Mouse (Mus musculus): ENCODE results near the gene Tmem165.

Tmem165 gene

DNA sequence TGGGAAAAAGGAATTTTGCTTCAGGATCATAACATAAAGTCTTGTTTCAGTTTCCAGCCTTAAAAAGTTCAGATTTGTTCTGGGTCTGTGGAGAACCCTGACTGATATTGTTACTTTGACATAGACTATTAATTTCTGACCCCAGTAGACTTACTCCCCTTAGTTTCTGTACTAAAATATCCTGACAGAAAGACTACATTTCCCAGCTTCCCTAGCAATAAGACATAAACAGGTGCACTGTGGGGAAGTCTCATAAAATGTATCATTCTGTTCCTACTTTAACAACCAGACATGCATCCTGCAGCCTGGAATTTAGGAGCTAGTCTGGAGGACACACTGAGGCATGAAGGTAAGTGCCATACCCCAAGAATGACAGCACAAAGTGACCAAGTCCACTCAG is 12.6 kb upstream of the Tmem165 start:
- no peak for DNase-seq (ENCODE audit: low spot score in 2 of 2)

DNA sequence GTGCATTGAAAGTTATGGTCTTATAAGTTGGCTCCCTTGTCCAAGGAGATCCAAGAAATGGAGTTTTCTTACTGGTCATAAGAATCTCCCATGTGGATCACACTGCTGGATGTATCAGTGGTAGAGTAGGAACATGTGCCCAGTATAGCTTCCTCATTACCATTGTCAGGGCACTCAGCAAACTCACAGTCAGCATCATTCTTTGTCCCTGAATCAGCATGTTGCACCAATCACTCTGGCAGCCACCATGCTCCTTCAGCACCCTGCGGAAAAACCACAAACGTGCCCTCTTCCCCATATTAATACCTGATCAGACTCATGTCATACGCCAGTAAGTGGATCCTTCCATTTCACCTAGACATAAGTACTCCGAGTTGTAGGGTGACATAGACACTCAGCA is 8.6 kb upstream of the Tmem165 start:
- no peak for DNase-seq (ENCODE audit: low spot score in 2 of 2)

DNA sequence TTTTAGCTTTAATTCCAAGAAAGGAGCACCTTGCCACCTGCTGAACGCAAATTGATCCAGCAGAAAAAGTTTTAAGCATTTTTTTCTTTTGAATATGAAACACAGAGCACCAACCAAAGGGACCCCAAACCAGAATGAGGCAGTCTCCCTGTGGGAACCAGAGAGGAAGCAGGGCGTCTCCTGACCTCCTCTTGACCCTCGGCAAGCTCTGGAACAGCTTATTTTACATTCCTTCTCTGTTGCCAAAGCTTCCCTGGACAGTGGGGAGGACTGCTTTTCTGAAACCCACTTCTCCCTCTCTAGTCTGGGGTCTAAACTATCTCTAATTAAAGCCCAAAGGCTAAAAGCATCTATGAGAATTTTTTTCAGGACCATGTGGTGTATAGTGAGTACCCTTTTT is 7.3 kb upstream of the Tmem165 start:
- DNase-seq (ENCODE audit: low spot score in 2 of 2) = no peak

DNA sequence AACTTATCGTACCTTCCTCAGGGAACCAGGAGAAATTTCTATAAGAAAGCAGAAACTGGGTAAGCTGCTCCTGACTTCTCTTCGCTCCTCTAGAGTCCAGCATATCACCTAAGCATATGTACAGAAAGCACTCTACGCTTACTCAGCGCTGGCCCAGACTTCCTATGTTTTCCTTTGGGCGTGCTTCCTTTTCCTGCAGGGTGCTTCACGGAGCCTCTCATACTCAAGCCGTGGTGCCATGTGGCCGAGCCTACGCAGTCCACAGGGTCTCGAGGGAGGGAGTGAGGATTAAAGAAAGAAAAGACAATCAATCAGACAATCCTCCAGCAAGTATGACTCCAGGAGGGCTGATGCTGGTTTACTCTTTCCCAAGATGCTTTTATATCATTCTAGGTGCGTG is 6.8 kb upstream of the Tmem165 start:
- DNase-seq (ENCODE audit: low spot score in 2 of 2) = no peak

DNA sequence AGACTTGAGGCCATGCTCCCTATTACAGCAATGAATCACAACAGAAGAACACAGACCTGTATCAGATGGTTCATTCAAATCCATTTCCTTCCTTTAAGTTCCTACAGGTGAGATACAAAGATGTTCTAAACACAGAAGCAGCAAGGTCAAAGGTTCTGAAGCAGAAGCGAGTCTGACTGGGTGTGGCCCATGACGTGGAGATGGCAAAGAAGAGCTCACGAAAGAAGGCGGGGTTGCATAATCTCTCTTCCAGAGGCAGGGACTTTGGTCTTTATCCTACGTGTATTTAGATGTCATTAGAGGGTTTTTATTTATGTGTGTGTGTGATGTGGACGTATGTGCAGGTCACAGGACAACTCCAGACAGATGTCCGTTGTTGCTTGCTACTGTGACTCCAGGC is 6.0 kb upstream of the Tmem165 start:
- no peak for DNase-seq (ENCODE audit: low spot score in 2 of 2)

DNA sequence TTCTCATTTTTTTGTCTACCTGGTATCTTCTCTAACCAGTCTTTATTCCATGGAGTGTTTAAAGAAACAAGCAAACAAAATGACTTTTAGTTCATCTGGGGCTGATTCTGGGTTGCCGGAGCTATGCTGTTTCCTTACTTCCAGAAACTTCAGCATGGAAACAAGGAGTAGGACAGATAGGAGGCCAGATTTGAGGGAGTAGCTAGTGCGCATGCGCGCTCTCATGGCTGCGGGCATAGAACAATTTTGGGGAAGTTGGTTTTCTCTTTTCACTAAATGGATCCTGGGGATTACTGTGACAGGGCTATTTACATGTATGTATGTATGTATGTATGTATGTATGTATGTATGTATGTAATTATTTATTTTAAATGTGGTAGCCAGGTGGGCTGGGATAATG is 4.5 kb upstream of the Tmem165 start:
- DNase-seq (ENCODE audit: low spot score in 2 of 2) = no peak

DNA sequence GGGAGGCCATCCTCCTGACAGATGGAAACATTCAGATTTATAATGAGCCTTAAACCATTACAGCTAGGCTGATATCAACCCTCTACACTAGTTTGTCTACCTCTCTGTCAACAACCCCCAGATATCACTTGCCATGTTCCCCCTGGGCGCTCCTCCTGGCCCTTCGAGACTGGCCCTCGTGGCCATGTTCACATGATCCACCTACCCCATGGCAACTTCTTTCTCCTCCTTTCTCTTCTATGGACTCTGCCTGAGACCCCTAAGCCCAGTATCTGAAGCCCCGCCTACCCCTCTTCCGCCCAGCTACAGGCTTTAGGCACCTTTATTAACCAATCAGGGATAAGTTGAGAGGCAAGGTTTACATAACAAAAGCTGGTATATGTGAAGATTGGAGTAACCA is 3.9 kb upstream of the Tmem165 start:
- no peak for DNase-seq (ENCODE audit: low spot score in 2 of 2)

DNA sequence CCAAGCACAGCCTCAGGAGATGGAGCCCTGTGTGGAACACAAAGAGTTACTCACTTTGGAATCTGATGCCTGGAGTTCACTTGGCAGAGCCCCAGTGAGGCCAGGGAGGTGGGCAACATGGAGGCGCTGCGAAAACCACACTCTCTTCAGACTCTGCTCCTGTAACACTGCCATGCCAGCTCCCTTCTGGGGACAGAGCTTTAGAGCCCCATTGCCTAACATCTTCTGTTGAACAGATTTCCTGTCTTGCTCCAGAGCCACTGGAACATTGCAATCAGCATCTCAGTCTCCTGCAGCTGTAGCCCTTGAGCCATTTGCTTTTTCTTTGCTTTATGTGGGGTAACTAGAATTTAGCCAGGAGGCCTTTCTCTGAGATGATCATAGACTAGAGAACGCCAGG is 1.4 kb upstream of the Tmem165 start:
- DNase-seq (ENCODE audit: low spot score in 2 of 2) = no peak

DNA sequence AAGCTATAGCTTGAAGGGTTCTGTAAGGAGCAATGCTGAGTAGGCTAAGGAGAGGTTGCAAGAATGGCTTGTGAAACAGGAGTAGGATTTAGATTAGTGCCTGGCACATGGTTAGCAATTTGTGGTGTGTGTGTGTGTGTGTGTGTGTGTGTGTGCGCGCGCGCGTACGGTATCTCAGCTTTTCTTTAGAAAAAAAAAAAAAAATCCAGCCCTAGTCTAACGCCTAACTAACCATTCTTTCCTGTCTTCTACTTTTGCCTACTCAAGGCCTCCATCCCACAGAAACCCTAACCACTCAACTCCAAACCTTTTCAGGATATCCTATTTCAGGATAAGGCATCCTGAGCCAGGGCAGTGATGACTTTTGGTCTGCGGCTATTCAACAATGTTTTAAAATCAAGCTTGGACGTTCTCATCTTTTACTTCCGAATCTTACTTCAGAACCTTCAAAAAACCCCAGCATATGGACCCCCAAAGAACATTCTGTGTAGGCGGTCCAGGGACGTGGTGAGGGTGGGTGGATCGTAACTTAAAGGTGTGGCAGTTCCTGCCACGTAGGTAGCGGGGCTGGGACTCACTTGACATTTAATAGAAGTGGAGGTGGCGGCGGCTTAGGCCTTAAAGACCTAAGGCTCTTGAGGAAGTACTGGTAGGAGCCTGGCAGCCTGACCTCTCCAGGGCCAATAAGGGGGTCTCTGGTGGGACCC is 484 bp upstream of the Tmem165 start:
- no peak for DNase-seq (ENCODE audit: low spot score in 2 of 2)

DNA sequence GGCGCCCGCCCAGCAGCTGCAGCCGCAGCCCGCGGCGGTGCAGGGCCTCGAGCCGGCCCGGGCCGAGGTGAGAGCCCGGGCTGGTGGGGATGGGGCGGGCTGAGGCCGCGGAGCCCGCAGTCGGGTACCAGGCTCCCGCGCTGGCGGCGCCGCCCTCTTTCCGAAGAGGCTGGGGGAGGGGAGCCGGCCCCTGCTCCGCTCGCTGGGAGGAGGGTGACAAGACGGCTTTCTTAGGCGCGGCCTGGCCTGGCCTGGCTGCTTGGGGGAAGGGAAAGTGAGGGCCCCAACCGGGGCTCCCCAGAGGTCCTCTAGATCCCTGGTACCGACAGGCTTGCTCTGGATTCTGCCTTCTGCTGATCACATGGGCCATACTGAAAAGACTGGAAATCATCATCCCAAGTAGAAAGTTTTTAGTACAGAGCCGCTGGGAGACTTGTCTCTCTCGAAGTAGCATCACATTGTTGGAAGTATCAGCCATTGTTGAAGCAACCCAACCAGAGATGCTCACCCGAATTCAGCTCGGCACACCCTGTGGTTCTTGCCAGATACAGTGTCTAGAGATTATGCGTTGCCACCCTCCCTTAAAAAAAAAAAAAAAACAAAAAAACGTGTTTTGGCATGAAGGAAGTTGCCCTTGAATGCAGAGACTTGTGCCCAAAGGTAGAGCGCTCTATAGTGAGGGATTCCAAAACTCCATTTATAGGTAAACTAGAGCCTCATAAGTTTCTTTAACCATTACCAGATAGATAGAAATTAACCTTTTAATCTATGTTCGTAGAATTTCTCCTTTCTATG is 803 bp downstream of the Tmem165 start:
- DNase-seq (ENCODE audit: low spot score in 2 of 2) = peak; percentile 20 to 43

DNA sequence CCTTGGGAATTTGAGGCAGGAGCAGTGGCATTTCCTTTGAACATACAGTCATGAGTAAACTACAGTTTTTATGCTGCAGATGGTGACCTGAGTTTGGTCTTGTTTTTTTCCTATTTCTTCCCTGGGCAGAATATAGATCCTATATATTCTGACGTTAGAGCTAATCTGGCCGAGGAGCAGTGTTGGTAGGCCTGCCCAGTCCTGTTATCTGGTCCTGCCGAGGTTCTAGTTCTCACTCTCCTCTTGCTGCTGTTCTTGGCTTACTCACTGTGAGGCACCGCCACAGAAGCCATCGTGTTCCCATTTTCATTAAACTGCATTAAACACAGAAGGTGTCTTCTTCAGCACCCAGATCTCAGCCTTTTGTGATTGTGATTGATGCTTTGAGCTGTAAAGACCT is 4.2 kb downstream of the Tmem165 start:
- DNase-seq (ENCODE audit: low spot score in 2 of 2) = no peak

DNA sequence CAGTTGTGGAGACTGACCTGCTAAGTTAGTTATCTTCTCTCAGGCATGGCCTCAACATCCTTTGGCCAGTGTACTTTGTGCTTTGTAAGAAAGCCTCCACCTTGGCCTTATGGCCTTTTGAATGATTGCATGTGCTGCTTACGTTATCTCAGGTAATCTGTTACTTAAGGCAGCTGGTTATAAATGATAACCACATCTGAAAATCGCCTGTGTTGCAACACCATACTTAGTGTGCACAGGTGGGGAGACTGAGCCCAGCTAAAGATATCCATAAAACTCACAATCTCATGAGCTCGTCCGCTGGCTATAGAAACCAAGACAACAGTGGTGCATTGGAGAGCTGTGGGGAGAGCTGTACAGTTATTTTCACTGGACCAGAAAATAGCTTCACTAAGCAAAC is 6.9 kb downstream of the Tmem165 start:
- DNase-seq (ENCODE audit: low spot score in 2 of 2) = no peak

DNA sequence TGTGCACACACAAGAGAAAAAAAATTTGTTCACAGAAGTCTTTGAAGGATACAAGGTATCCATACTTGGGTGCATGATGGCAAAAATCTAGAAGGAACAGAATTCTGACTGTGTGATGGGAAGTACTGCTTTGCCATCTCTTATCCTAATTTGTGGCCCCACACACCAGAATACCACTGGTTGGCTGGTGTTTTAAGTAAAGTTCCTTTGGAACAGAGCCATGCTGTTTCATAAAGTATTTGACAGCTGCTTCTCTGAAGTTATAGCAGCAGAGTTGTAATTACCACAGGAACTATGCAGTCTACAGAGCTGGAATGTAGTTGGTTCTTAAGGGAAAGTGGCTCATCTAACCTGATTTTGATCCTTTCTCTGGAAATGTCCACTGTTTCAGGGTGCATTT is 9.4 kb downstream of the Tmem165 start:
- DNase-seq (ENCODE audit: low spot score in 2 of 2) = no peak

DNA sequence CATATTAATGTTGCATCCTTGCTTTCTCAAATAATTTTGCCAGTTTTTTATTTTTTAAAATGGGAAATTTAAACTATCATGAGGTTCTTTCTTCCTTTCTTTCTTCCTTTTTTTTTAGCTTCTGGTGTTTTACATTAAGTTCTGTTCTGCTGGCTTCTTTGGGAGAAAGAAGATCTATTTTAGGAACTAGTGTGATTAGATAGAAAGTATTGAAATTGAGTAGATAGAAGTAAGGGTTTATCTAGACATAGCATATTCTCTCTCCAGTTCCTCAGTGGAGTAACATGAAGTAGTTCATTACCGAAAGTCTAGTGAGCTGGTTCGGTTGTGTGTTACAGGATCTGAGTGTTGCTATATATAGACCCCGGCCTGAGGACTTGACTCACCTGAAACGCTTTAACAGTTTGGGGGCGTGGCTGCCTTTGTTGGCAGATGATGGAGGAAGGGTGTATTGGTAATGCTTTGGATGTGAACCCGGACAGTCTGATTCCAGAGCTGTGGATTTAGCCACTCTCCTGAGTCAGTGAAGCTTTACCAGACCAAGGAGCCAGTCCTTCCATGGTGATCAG is 10.8 kb downstream of the Tmem165 start:
- DNase-seq (ENCODE audit: low spot score in 2 of 2) = no peak

DNA sequence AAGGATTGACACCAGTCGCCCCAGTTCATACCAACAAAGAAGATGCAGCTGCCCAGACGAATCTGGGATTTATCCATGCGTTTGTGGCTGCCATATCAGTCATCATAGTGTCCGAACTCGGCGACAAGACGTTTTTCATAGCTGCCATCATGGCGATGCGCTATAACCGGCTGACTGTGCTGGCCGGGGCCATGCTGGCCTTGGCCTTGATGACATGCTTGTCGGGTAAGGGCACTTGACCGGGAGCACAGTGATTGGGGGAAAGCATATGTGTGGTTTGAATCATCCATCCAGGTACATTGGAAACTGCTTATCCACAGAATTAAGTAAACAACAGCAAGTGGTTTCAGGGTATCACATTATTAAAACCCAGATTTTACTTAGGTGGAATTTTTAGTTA is 15.7 kb downstream of the Tmem165 start:
- no peak for DNase-seq (ENCODE audit: low spot score in 2 of 2)

DNA sequence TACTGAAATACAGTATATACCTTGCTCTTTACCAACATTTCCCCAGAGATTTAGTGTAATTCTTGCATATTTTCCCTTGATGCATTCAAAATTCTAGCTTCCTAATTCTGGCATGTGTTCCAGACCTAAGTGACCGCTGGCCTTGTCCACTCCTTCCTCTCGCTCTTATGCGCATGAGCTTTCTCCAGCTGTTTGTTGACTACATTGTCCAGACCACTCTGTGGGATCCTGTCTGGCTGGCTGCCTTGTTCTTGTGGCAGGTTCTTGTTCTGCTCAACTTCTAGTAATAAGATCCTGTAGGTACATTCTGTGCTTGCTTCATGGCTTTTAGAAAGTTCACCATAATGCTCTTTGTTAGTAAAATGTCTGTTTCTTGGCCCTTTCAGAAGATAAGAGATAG is 19.5 kb downstream of the Tmem165 start:
- DNase-seq (ENCODE audit: low spot score in 2 of 2) = no peak

DNA sequence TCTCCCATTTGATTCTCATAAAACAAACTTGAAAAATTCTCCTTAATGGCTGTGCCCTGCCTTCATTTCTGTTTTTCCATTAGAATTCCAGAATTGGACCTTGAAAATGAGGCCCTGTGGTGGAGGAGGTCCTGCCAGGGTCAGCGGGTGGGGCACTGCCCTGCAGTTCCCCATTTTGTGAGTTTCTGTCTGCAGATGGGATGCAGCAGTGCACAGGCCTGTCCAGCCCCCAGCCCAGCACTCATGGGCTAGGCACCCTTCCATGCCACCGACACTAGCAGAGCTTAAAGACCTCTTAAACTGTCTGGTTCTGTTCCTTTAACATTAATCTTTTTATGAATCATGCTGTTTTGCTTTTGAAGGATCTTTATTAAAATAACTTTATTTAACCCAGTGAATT is 22.2 kb downstream of the Tmem165 start:
- no peak for DNase-seq (ENCODE audit: low spot score in 2 of 2)

DNA sequence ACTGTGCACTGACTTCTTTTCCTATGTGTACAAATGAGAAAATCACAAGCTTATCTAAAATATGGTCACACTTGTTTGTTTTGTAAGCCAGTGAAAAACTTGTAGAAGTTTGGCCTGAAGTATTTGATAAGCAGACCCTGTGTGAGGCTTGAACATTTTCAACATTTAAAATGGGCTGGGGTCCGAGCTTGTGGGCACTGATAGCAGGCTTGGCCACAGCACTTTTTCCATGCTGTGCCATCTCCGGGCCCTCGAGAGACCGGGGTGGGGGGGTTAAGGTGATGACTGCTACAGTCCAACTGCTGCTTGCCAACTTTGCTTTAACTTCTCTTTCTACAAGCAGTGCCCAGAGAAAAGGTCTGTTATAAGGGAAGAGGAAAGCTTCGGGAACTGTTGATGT is 24.4 kb downstream of the Tmem165 start:
- DNase-seq (ENCODE audit: low spot score in 2 of 2) = no peak

DNA sequence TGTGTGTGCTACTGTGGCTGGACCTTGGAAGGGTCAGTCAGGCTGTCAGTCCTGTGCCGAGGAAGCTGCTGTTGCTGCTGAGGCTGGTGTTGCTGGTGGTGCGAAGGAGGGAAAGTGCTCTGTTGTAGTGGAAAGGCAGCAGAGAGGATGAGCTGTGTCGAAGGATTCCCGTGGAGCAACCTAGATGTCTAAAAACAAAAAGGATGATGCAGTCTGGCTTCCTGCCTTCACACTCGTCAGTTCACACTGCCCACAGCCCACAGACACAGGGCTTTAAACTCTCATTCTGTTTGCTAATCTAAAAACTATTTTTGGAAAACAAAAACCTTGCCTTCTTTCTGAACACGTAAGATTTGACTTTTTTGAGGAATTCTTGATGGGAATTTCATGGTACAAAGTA is 33.0 kb downstream of the Tmem165 start:
- DNase-seq (ENCODE audit: low spot score in 2 of 2) = no peak

DNA sequence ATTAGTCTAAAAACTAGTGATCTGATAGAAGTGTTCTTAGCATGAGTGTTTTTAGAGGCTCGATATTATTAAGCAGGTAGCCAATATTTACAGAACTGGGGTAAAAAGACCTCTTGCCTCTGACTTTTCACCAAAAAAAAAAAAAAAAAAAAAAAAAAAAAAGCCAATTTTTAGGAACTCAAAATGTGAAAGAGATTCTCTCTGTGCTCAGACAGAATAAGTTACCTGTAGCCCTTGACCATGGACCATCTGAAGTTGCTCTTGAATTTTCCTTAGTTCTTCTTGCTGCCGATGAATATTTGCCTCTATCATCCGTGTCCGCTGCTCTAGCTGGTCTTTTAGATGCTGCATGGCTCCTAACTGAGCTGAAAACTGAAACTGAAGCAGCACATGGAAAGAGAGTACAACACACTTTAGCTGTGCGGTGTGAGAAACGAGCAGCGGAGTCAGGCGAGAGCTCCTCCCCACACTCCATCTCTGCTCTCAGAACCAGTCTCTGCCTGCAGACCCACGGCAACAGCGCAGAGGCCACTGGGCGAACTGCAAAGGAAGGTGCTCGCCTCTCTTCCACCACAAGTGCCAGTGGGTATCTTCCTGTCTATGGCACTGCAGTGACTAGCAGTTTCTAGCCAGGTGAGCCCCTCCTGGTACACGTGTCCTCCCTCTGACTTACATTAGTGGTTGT is 47.6 kb downstream of the Tmem165 start:
- DNase-seq (ENCODE audit: low spot score in 2 of 2) = no peak

DNA sequence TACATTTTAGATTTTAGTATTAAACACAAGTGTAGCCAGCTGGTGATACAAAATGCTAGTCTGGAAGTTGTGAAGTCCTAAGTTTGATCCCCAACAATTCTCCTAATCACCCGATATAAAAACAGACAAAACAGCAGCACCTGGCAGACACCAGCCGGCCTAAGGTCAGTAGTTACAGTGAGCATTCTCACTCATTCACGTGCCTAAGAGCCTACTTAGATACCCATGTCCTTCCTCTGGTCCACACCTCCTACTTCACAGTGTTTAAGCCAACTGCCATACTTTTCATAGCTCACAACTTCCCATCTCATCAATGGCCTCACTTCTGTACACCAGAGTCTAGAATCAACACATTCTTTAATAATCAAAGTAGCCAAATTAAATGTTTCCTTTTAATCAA is 59.6 kb downstream of the Tmem165 start:
- no peak for DNase-seq (ENCODE audit: low spot score in 2 of 2)

DNA sequence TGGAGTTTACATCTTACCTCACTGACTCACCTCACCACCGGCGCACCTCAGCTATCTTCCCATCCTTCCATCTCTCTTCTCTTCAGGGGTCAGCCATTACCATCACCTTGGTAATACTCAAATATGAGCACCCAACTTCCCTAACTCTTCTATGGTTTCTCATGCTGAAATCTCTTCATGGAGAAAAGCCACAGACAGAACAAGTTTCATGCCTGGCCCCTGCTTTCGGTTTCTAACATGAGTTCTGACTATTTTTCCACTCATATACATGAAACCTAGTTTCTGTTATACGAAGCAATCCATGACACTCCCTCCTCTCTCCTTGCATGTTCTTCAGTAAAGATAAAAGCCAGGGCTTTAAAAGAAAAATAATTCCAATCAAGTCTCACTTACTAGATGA is 60.2 kb downstream of the Tmem165 start:
- no peak for DNase-seq (ENCODE audit: low spot score in 2 of 2)

DNA sequence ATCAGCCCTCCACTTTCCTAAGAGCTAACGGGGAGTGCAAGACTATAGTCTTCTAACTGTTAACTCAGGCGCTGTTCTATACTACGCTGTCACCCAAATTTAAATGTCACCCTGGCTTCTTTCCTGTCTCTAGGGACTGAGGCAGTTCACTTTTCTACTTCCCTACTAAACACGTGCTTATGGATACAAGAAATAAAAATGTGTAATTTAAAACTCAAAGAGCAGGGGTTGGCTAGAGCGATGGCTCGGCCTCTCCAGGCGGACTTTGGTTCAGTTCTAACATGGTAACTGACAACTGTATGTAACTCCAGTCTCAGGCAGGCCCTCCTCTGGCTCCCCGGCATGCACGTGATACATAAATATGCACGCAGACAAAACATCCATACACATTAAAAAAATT is 60.8 kb downstream of the Tmem165 start:
- DNase-seq (ENCODE audit: low spot score in 2 of 2) = no peak

Data from natural killer cell, adult 2 months (primary cell).